Mouse (Mus musculus) CH12.LX (cell line): ENCODE measurements around the gene Cars.

Experiments used
- EP300 ChIP-seq: IDR thresholded peaks from 2 replicates; pipeline ENCODE4 v1.6.1; 2011; ENCODE audit warnings: low read length, improper control_type of control experiment
- ZNF384 ChIP-seq: IDR thresholded peaks from 2 replicates; pipeline ENCODE4 v1.6.1; 2012; ENCODE audit warnings: low read depth, low read length, improper control_type of control experiment, inconsistent platforms

GRCm38 (mm10) chr7:143557616-143558015, 42.3 kb downstream of the Cars start:
- no peak for TF ChIP-seq ZNF384
- TF ChIP-seq EP300 = no peak
